Mouse (Mus musculus): ENCODE measurements around the gene Lrrc34. TPM values are rescaled to one million over a fixed set of nuclear protein-coding genes. Genes with fewer than 3 reads are reported as not detected.

Gene Lrrc34
- 0.09 and 0.10 TPM in 2 replicates for polyA plus RNA-seq (2012; rRNA removed)

GRCm38 (mm10) chr3:30647440-30648090 lies at the start of gene Lrrc34:
Gene Lrrc34, minus strand, starts transcription at chr3:30647869.

GRCm38 (mm10) chr3:30644207-30644606 lies 3.5 kb downstream of the Lrrc34 start, which contains the start of gene Lrriq4:
Gene Lrriq4, plus strand, starts transcription at chr3:30644507.

GRCm38 (mm10) chr3:30602065-30602739 lies 45.5 kb downstream of the Lrrc34 start, which contains the start of gene Mynn:
Gene Mynn, plus strand, starts transcription at chr3:30602065.

GRCm38 (mm10) chr3:30599711-30600545 lies 47.7 kb downstream of the Lrrc34 start, which contains the start of gene Actrt3:
Gene Actrt3, minus strand, starts transcription at chr3:30599939.

Other genes with a start within 250 kb of the Lrrc34 start
- gene Mecom, start 99.9 kb downstream of the Lrrc34 start, polyA plus RNA-seq (2012; rRNA removed): 4.8 and 6.2 TPM in 2 replicates
- not detected in 2 replicates for gene Actrt3, start 47.9 kb downstream of the Lrrc34 start, polyA plus RNA-seq (2012; rRNA removed)
- gene Mynn, start 45.8 kb downstream of the Lrrc34 start, polyA plus RNA-seq (2012; rRNA removed): 5.4 and 7.4 TPM in 2 replicates
- gene Lrriq4, start 3.4 kb downstream of the Lrrc34 start, polyA plus RNA-seq (2012; rRNA removed): 0.14 and 0.21 TPM in 2 replicates
- 4.1 and 4.2 TPM in 2 replicates for gene Lrrc31, start 52.0 kb upstream of the Lrrc34 start, polyA plus RNA-seq (2012; rRNA removed)
- gene Samd7, start 98.4 kb upstream of the Lrrc34 start, polyA plus RNA-seq (2012; rRNA removed): 0.07 and 0.09 TPM in 2 replicates
- 9.7 and 10.4 TPM in 2 replicates for gene Sec62, start 145.0 kb upstream of the Lrrc34 start, polyA plus RNA-seq (2012; rRNA removed)
- gene Gpr160, start 208.1 kb upstream of the Lrrc34 start, polyA plus RNA-seq (2012; rRNA removed): 3.1 and 4.4 TPM in 2 replicates